Mouse (Mus musculus): ENCODE data around the gene Rmi2.

The Rmi2 gene

GRCm38 (mm10) chr16:10878227-10878626 is 43.4 kb downstream of the Rmi2 start:
- Histone ChIP-seq H3K4me1 (replicated peaks; ENCODE audit: low read depth, low read length) (peaks cover 43% of the 10 kb centered on the region), H3K36me3 (ENCODE audit: insufficient read depth, low read length) (no peaks in the 10 kb centered on the region), H3K27me3 (ENCODE audit: insufficient read depth, low read length) (peaks cover 17% of the 10 kb centered on the region), H3K4me3 (replicated peaks; ENCODE audit: low read length) (no peak overlapping the region), H3K9me3 (ENCODE audit: low read length) (no peaks in the 10 kb centered on the region)
- no peak for TF ChIP-seq NANOG (IDR thresholded peaks at IDR 0.05; ENCODE audit: borderline replicate concordance, low read length)
- TF ChIP-seq CTCF (conservative IDR thresholded peaks at IDR 0.05; ENCODE audit: low read length): no peak
- TF ChIP-seq POU5F1 (IDR thresholded peaks at IDR 0.05; ENCODE audit: borderline replicate concordance, low read length): no peak

GRCm38 (mm10) chr16:10879467-10879866 is 44.6 kb downstream of the Rmi2 start:
- Histone ChIP-seq H3K4me3 (replicated peaks; ENCODE audit: low read length) (no peak overlapping the region), H3K9me3 (ENCODE audit: low read length) (no peaks in the 10 kb centered on the region), H3K27me3 (ENCODE audit: insufficient read depth, low read length) (peaks cover 15% of the 10 kb centered on the region), H3K36me3 (ENCODE audit: insufficient read depth, low read length) (no peaks in the 10 kb centered on the region), H3K4me1 (replicated peaks; ENCODE audit: low read depth, low read length) (peaks cover 37% of the 10 kb centered on the region)
- TF ChIP-seq POU5F1 (IDR thresholded peaks at IDR 0.05; ENCODE audit: borderline replicate concordance, low read length): no peak
- no peak for TF ChIP-seq NANOG (IDR thresholded peaks at IDR 0.05; ENCODE audit: borderline replicate concordance, low read length)
- TF ChIP-seq CTCF (conservative IDR thresholded peaks at IDR 0.05; ENCODE audit: low read length): peak; percentile 77

- H3K4me3 ChIP-seq (replicated peaks; ENCODE audit: low read length): no peak overlapping the region
- no peaks in the 10 kb centered on the region for H3K9me3 ChIP-seq (ENCODE audit: low read length)
- H3K4me1 ChIP-seq (replicated peaks; ENCODE audit: low read depth, low read length): peaks cover 32% of the 10 kb centered on the region
- TF ChIP-seq NANOG (IDR thresholded peaks at IDR 0.05; ENCODE audit: borderline replicate concordance, low read length) (no peak), CTCF (conservative IDR thresholded peaks at IDR 0.05; ENCODE audit: low read length) (no peak), POU5F1 (IDR thresholded peaks at IDR 0.05; ENCODE audit: borderline replicate concordance, low read length) (no peak)
- H3K27me3 ChIP-seq (ENCODE audit: insufficient read depth, low read length): peaks cover 14% of the 10 kb centered on the region
- no peaks in the 10 kb centered on the region for H3K36me3 ChIP-seq (ENCODE audit: insufficient read depth, low read length)
These were observed 46.5 kb downstream of the Rmi2 start for GRCm38 (mm10) chr16:10881231-10881962.

DNA sequence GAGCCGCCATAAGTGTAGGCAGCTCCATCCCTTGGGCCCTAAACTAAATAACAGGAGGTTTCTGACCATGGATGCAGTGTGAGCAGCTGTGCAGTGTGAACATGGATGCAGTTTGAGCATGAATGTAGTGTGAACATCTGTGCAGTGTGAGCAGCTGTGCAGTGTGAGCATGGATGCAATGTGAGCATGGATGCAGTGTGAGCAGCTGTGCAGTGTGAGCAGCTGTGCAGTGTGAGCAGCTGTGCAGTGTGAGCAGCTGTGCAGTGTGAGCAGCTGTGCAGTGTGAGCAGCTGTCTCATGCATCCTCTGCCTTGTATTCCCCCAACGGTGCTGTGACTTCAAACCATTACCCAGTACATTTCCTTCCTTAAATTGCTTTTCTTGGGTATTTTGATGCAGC is 52.6 kb downstream of the Rmi2 start:
- Histone ChIP-seq H3K4me1 (replicated peaks; ENCODE audit: low read depth, low read length) (peaks cover 7% of the 10 kb centered on the region), H3K4me3 (replicated peaks; ENCODE audit: low read length) (no peak overlapping the region), H3K27me3 (ENCODE audit: insufficient read depth, low read length) (peaks cover 4% of the 10 kb centered on the region; the same call in 1 of the 2 replicates), H3K9me3 (ENCODE audit: low read length) (no peaks in the 10 kb centered on the region), H3K36me3 (ENCODE audit: insufficient read depth, low read length) (no peaks in the 10 kb centered on the region)
- TF ChIP-seq NANOG (IDR thresholded peaks at IDR 0.05; ENCODE audit: borderline replicate concordance, low read length) (no peak), POU5F1 (IDR thresholded peaks at IDR 0.05; ENCODE audit: borderline replicate concordance, low read length) (no peak), CTCF (conservative IDR thresholded peaks at IDR 0.05; ENCODE audit: low read length) (no peak)

DNA sequence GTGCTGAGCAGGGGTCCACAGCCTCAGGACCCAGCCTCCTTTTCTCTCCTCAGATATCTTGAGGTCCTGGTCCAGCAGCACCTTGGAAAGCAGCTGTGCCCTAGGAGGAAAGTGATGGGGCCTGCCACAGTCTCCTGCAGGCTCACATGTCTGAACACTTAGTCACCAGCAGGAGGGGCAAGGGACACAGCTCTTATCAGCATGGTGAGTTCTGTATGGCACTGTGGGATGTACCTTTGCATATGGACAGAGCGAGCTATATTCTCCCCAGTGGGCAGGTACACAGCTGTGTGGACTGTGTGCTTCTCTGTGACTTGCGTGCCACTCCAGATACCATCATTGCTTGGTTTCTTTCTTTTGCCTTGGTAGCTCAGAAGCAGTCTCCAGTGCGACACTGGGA is 55.5 kb downstream of the Rmi2 start:
- H3K36me3 ChIP-seq (ENCODE audit: insufficient read depth, low read length): no peaks in the 10 kb centered on the region
- no peak overlapping the region for H3K4me3 ChIP-seq (replicated peaks; ENCODE audit: low read length)
- peaks cover 2% of the 10 kb centered on the region; the same call in 1 of the 2 replicates for H3K27me3 ChIP-seq (ENCODE audit: insufficient read depth, low read length)
- no peaks in the 10 kb centered on the region for H3K9me3 ChIP-seq (ENCODE audit: low read length)
- no peak for TF ChIP-seq POU5F1 (IDR thresholded peaks at IDR 0.05; ENCODE audit: borderline replicate concordance, low read length)
- no peak for TF ChIP-seq NANOG (IDR thresholded peaks at IDR 0.05; ENCODE audit: borderline replicate concordance, low read length)
- TF ChIP-seq CTCF (conservative IDR thresholded peaks at IDR 0.05; ENCODE audit: low read length): 0 out of 2 replicates have a peak, but pooled peaks have one; percentile 8
- peaks cover 18% of the 10 kb centered on the region for H3K4me1 ChIP-seq (replicated peaks; ENCODE audit: low read depth, low read length)

- Histone ChIP-seq H3K36me3 (ENCODE audit: insufficient read depth, low read length) (no peaks in the 10 kb centered on the region), H3K4me1 (replicated peaks; ENCODE audit: low read depth, low read length) (peaks cover 10% of the 10 kb centered on the region), H3K9me3 (ENCODE audit: low read length) (peaks cover 7% of the 10 kb centered on the region; the same call in 1 of the 2 replicates), H3K4me3 (replicated peaks; ENCODE audit: low read length) (no peak overlapping the region), H3K27me3 (ENCODE audit: insufficient read depth, low read length) (peaks cover 2% of the 10 kb centered on the region; the same call in 1 of the 2 replicates)
- TF ChIP-seq CTCF (conservative IDR thresholded peaks at IDR 0.05; ENCODE audit: low read length): no peak
- TF ChIP-seq NANOG (IDR thresholded peaks at IDR 0.05; ENCODE audit: borderline replicate concordance, low read length): no peak
- TF ChIP-seq POU5F1 (IDR thresholded peaks at IDR 0.05; ENCODE audit: borderline replicate concordance, low read length): no peak
These were observed 58.3 kb downstream of the Rmi2 start for GRCm38 (mm10) chr16:10893161-10893560.

- no peak overlapping the region for H3K4me3 ChIP-seq (replicated peaks; ENCODE audit: low read length)
- TF ChIP-seq POU5F1 (IDR thresholded peaks at IDR 0.05; ENCODE audit: borderline replicate concordance, low read length) (no peak), CTCF (conservative IDR thresholded peaks at IDR 0.05; ENCODE audit: low read length) (no peak), NANOG (IDR thresholded peaks at IDR 0.05; ENCODE audit: borderline replicate concordance, low read length) (no peak)
- peaks cover 7% of the 10 kb centered on the region; the same call in 1 of the 2 replicates for H3K9me3 ChIP-seq (ENCODE audit: low read length)
- peaks cover 10% of the 10 kb centered on the region for H3K4me1 ChIP-seq (replicated peaks; ENCODE audit: low read depth, low read length)
- no peaks in the 10 kb centered on the region for H3K36me3 ChIP-seq (ENCODE audit: insufficient read depth, low read length)
- peaks cover 2% of the 10 kb centered on the region; the same call in 1 of the 2 replicates for H3K27me3 ChIP-seq (ENCODE audit: insufficient read depth, low read length)
These were observed 61.0 kb downstream of the Rmi2 start for GRCm38 (mm10) chr16:10895906-10896305.

DNA sequence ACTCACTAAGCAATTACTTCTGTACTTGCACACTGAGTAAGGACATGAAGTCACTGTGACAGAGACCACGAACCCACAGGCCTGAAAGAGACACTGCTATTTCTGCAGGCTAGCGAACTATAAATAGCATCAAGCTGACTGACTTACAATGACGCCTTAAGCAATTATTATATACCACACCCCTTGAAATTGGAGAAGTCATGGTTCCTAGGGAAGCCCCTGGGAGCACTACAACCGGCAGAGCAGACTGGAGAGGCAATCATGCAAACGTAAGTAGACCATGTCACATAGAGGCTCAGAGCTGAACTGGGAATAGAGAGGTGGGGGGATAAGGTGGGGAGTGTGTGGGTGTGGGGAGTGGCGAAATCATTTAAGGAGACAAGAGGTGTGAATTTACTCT is 62.5 kb downstream of the Rmi2 start:
- Histone ChIP-seq H3K9me3 (ENCODE audit: low read length) (peaks cover 7% of the 10 kb centered on the region; the same call in 1 of the 2 replicates), H3K27me3 (ENCODE audit: insufficient read depth, low read length) (no peaks in the 10 kb centered on the region), H3K4me3 (replicated peaks; ENCODE audit: low read length) (no peak overlapping the region), H3K4me1 (replicated peaks; ENCODE audit: low read depth, low read length) (peaks cover 10% of the 10 kb centered on the region), H3K36me3 (ENCODE audit: insufficient read depth, low read length) (no peaks in the 10 kb centered on the region)
- TF ChIP-seq NANOG (IDR thresholded peaks at IDR 0.05; ENCODE audit: borderline replicate concordance, low read length) (no peak), CTCF (conservative IDR thresholded peaks at IDR 0.05; ENCODE audit: low read length) (no peak), POU5F1 (IDR thresholded peaks at IDR 0.05; ENCODE audit: borderline replicate concordance, low read length) (no peak)
